Mouse (Mus musculus): ENCODE measurements at regions not wholly inside any gene's neighbourhood (a gene's known extent, or its start where the extent isn't known, plus 50 kb on each side); places are given as distances from the start of the nearest gene placed in this dataset.

DNA sequence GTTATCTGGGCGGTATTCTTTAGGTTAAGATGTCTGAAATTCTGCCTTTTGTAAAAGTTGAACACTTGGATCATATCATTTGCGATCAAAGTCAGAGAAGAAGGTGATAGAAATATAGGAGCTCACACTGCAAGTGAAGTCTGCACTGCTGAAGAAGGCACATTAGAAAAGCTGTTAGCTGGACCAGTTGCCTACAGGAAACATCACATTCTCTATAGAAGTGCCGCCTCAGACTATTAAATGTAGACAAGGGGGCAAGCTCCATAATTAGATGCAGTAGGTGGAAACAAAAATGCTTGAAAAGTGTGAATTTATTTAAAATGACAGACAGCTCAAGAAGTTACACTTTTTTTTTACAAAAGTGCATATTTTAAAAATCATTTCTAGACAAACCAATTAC, 753.2 kb upstream of the Cdh10 start:
- DNase-seq (ENCODE audit: low spot score in 2 of 2), result peak in 1 of 2 experiments; percentile 10

DNA sequence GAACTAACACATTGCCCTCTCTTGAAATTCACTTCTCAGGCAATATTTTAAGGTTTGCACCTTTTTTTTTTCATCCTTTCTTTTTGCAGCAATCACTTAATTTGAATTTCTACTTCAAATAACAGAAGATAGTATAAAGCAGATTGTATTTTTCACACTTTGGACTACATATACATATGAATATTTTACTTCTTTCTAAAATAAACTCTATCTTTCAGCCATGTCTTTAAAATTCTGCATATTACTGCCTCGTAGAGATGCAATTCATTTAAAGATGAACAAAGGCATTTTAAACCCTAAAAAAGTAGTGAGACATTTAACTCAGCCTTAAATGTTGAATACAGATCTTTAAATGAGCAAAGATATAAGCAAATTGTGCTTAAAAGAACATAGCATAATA, 739.1 kb upstream of the Cdh10 start:
- DNase-seq (ENCODE audit: low spot score in 2 of 2), result no peak
